Mouse (Mus musculus): ENCODE results near the gene Adpgk. TPM values are rescaled to one million over a fixed set of nuclear protein-coding genes. Genes with fewer than 3 reads are reported as not detected.

Adpgk gene
- 84.1 TPM for total RNA-seq (2023)

DNA sequence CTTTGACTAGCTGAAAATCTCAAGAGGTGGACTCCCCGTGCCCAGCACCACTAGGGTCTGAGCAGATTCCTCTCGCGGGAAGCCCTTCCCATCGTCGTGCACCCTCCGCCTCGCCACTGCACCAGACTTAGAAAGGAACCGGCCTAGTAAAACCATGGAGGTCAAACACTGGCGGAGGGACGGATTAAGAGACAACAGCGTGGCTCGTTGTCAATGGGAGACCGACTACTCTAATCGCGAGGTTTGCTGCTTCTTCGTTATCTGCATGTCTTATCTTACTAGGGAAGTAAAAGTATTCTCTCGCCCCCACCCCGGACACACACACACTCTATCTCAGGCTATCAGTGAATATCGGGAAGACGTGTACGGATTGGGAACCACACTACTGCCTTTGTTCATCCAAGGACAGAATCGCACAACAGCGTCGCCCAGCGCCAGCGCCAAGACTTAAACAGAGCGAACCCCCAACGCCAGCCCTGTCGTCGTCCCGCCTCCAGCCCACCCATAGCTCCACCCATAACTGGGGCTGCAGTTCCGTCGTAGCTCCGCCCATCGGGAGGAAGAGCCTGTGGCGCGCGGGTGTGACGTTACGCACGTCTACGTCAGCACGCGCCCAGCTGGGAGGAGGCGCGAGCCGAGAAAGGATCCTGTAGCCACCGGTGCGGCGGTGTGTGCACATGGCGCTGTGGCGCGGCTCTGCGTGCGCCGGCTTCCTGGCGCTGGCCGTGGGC lies at the start of gene Adpgk:
Gene Adpgk (plus strand): TSS at position 602 of the 731 bp plus-strand sequence.

DNA sequence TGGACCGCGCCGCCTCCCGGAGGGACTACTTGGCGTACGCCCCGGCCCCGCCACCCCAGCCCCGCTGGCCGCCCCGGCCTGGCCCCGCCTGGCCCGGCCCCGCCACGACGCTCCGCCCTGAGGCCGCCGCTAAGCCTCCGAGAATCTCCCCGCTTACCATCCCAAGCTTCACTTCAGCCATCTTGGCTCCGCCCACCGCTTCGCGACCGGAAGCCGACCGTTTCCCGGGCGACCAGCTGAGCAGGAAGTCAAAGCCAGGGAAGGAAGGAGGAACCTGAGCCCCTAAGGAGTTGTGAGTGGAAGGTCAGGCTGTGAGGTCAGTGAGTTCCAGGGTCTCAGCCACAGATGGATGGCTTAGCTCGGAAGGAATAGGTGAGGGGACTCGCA lies 61.9 kb downstream of the Adpgk start, which contains the start of gene Bbs4:
Gene Bbs4 (minus strand): TSS at position 256 of the 387 bp plus-strand sequence.

Other genes with a start within 250 kb of the Adpgk start
- gene Bbs4, start 62.0 kb downstream of the Adpgk start, total RNA-seq (2023): 8.4 TPM
- gene Arih1, start 195.1 kb downstream of the Adpgk start, total RNA-seq (2023): 183 TPM
- gene Hexa, start 248.0 kb downstream of the Adpgk start, total RNA-seq (2023): 44.5 TPM
- 0.71 TPM for gene Tmem202, start 248.3 kb downstream of the Adpgk start, total RNA-seq (2023)